Mouse (Mus musculus) cerebellum, adult 2 months (tissue): ENCODE measurements around the gene Irak4.

ENCODE experiments used
- CTCF ChIP-seq: fragments of 200-500 bp; IDR thresholded peaks from 2 replicates; pipeline ENCODE4 v1.5.1; 2011; ENCODE audit warnings: low read depth, mild to moderate bottlenecking, control low read depth, low read length, moderate library complexity, borderline replicate concordance; ENCODE audit not compliant: insufficient read depth
- POLR2A ChIP-seq: fragments of 200-500 bp; IDR thresholded peaks from 2 replicates; pipeline ENCODE4 v1.6.1; 2011; ENCODE audit warnings: low read length, control low read depth, borderline replicate concordance; ENCODE audit not compliant: insufficient read depth

DNA sequence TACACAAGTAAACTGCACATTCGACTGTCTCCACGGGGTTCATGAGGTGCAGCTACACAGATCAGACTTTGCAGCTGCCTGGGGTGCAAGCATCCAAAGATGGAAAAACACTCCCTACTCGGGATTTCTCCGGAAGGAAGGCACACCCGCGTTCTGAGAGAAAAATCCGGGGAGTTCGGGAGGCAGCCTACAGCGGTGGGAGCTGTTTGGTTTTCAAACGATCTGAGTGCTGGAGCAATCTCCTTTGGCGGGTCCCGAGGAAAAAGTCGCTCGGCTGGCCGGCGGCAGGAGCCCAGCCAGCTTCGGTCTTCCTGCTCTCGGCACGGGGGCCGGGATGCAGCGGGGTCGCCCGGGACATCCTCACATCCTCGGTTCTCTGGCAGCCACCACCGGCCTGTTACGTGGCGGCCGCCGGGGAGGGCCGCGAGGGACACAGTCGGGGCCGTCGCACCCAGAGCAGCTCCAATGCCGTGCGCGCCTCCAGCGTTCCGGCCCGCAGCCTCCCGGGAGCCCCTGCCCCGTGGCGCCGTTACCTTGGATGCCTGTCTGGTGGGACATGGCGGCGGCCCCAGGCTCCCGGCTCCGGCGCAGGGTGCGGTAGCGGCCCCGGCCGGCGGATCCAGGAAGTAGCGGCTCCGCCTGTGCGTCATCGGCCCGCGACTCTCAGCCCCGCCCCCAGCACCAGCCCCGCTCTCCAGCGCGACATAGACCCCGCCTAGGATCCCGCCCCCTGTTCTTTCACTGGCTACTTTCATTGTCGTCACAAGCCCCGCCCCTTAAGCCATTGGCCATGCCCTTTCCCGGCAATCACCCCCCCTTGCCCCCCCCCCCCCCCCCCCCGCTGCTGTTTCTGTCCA, 46.0 kb downstream of the Irak4 start, which contains the start of gene Twf1:
- TF ChIP-seq CTCF: no peak
- peak; percentile 75 for TF ChIP-seq POLR2A
